Mouse (Mus musculus) lung, adult 2 months (tissue): ENCODE data around the gene Gm20388.

Experiments
- CTCF ChIP-seq: fragments of 200-500 bp; IDR thresholded peaks from 2 replicates; pipeline ENCODE4 v1.5.1; 2011; ENCODE audit warnings: mild to moderate bottlenecking, low read length, control low read depth; ENCODE audit not compliant: insufficient read depth
- POLR2A ChIP-seq: fragments of 200-500 bp; IDR thresholded peaks from 2 replicates; pipeline ENCODE4 v1.6.1; 2011; ENCODE audit warnings: low read depth, mild to moderate bottlenecking, control low read depth, low read length, borderline replicate concordance; ENCODE audit errors: extremely low read depth

GRCm38 (mm10) chr8:122742471-122742870 lies 2831.8 kb downstream of the Gm20388 start:
- no peak for TF ChIP-seq POLR2A
- no peak for TF ChIP-seq CTCF
